In genomic region chr1:36709854-36710280, GRCm38 (mm10) we compare ENCODE assay signal across 8 mouse cellular contexts. TPM values are rescaled to one million over a fixed set of nuclear protein-coding genes. Genes with fewer than 3 reads are reported as not detected.
A peak's percentile ranks its signal among the peaks of the same experiment; 100 is the strongest.
DNase-seq lines count a peak whose midpoint lies in the region; ATAC-seq lines count a peak whose summit lies in the region.

4933424G06Rik (plus strand) TSS chr1:36710149.

- peaks cover 27% of the 10 kb centered on the region for H3K36me3 ChIP-seq in hindbrain, embryonic 12.5 days

- no peaks in the 10 kb centered on the region; the same call in 1 of the 2 replicates for H3K9me3 ChIP-seq in hindbrain, embryonic 12.5 days (replicated peaks)

- peak; percentile 99 for DNase-seq in NIH3T3 (ENCODE audit: low read depth)
- peak; percentile 99 to 100 for DNase-seq in cerebellum, postnatal 10 days
- peak; percentile 98 for DNase-seq in frontal cortex, postnatal 10 days (ENCODE audit: low spot score in 2 of 2)
- peak; percentile 95 to 99 for DNase-seq in layer of hippocampus, postnatal 14 days (ENCODE audit: low spot score in 2 of 2)
- DNase-seq in lung, postnatal 14 days, result peak; percentile 99
- peak; percentile 91 for DNase-seq in retina, adult 2 months (ENCODE audit: low read depth, low spot score)
- peak; percentile 98 to 99 for DNase-seq in thymus, postnatal 36 days

- peak within 1 kb of the TSS; percentile 96 for H3K4me3 ChIP-seq in hindbrain, embryonic 12.5 days

- ATAC-seq in hindbrain, embryonic 12.5 days (ENCODE audit: low FRiP score), result peak; percentile 95

- peak within 1 kb of the TSS; percentile 85 for H3K27ac ChIP-seq in hindbrain, embryonic 12.5 days

- peak within 1 kb of the TSS; percentile 96 for H3K9ac ChIP-seq in hindbrain, embryonic 12.5 days

- H3K4me2 ChIP-seq in hindbrain, embryonic 12.5 days (replicated peaks), result peak within 1 kb of the TSS; percentile 90

- peaks cover 17% of the 10 kb centered on the region for H3K4me1 ChIP-seq in hindbrain, embryonic 12.5 days

- 0% methylated on average over 29 of the region's 29 CpGs for WGBS in hindbrain, embryonic 12.5 days

- H3K27me3 ChIP-seq in hindbrain, embryonic 12.5 days, result no peaks in the 10 kb centered on the region

RNA-seq across cellular contexts. Expression of gene 4933424G06Rik, which starts in this region (rescaled TPM):
- polyA plus RNA-seq in hindbrain, embryonic 12.5 days (2016; fragmentation: Nextera tagmentation; extraction: Ambion mirVana), result not detected in 2 replicates
- under 1 TPM; 0.36 to 0.60 TPM for total RNA-seq in layer of hippocampus, postnatal 14 days (2021)

Comparison
In these comparisons a context has a peak if more than half of its experiments do, and no peak if none do; other contexts are left out.
1. Peak in every context shown above with its lines: DNase-seq, ATAC-seq, H3K4me3 ChIP-seq and H3K27ac ChIP-seq.
2. Peak in ATAC-seq, H3K4me3 ChIP-seq, H3K27ac ChIP-seq, H3K9ac ChIP-seq and H3K4me2 ChIP-seq in hindbrain, embryonic 12.5 days; RNA of the gene not detected or under 1 TPM.
3. Peak in DNase-seq in layer of hippocampus, postnatal 14 days; RNA of the gene not detected or under 1 TPM.